Comparison of ENCODE assay signal across 8 mouse cellular contexts in the genomic region with DNA sequence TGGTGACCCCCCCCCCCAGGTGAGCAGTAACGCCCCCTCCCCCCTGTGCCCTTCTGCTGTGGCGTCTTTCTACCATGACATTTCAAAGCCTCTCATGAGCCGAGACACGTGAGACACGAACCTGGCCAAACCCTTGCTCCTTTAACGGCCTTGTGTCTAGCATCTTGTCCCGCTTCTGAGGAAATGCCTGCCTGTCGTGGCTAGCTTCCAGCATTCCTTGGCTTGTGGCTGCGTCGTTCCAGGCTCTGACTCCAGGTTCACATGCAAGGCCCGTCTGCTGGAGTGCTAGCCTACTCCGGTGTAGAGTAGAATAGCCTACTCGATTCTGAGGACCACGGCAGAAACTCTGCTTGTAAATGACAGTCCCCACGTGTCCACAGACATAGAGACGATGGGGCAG.
DNase-seq lines count a peak whose midpoint lies in the region; ATAC-seq and TF ChIP-seq lines count a peak whose summit lies in the region.

No protein-coding gene starts in this region.

- WGBS in neural tube, embryonic 11.5 days = 41% methylated on average over 16 of the region's 16 CpGs
- 27% methylated on average over 16 of the region's 16 CpGs for WGBS in heart, adult 2 months
- WGBS in limb, embryonic 10.5 days = 32% methylated on average over 16 of the region's 16 CpGs
- 54% methylated on average over 16 of the region's 16 CpGs for WGBS in intestine, embryonic 16.5 days

- no peak overlapping the region for H3K4me3 ChIP-seq in neural tube, embryonic 11.5 days (ENCODE audit: low read depth, low read length)
- no peak overlapping the region for H3K4me3 ChIP-seq in heart, adult 2 months
- no peak overlapping the region for H3K4me3 ChIP-seq in limb, embryonic 10.5 days
- H3K4me3 ChIP-seq in intestine, embryonic 16.5 days (ENCODE audit: low read length) = no peak overlapping the region

- no peak for TF ChIP-seq CTCF in brain, embryonic 14.5 days (IDR thresholded peaks at IDR 0.05; ENCODE audit: borderline replicate concordance, extremely low read depth, insufficient read depth, insufficient read length)
- no peak for TF ChIP-seq CTCF in heart, adult 2 months (IDR thresholded peaks at IDR 0.05)

- no peak overlapping the region for H3K27ac ChIP-seq in neural tube, embryonic 11.5 days (ENCODE audit: low read depth, low read length)
- H3K27ac ChIP-seq in heart, adult 2 months = no peak overlapping the region
- peak overlapping the region; percentile 1 for H3K27ac ChIP-seq in limb, embryonic 10.5 days
- H3K27ac ChIP-seq in intestine, embryonic 16.5 days (ENCODE audit: low read length) = no peak overlapping the region

- no peak overlapping the region for H3K9ac ChIP-seq in neural tube, embryonic 11.5 days (ENCODE audit: low read length)
- H3K9ac ChIP-seq in heart, adult 2 months (ENCODE audit: low read depth, low read length) = no peak overlapping the region
- H3K9ac ChIP-seq in intestine, embryonic 16.5 days (ENCODE audit: low read depth, low read length) = no peak overlapping the region

- H3K27me3 ChIP-seq in neural tube, embryonic 11.5 days (ENCODE audit: control insufficient read depth, insufficient read depth, low read length) = no peaks in the 10 kb centered on the region
- no peaks in the 10 kb centered on the region for H3K27me3 ChIP-seq in heart, adult 2 months (ENCODE audit: control insufficient read depth, insufficient read depth, low read length)
- H3K27me3 ChIP-seq in limb, embryonic 10.5 days (ENCODE audit: low read depth, poor library complexity, severe bottlenecking) = peaks cover 30% of the 10 kb centered on the region
- no peaks in the 10 kb centered on the region; the same call in 1 of the 2 replicates for H3K27me3 ChIP-seq in intestine, embryonic 16.5 days (replicated peaks; ENCODE audit: control insufficient read depth, insufficient read depth, low read length)

- H3K79me2 ChIP-seq in heart, adult 2 months (replicated peaks; ENCODE audit: control insufficient read depth, insufficient read depth, low read length) = no peaks in the 10 kb centered on the region

- H3K36me3 ChIP-seq in neural tube, embryonic 11.5 days (ENCODE audit: control insufficient read depth, insufficient read depth, low read length) = no peaks in the 10 kb centered on the region
- no peaks in the 10 kb centered on the region for H3K36me3 ChIP-seq in heart, adult 2 months (ENCODE audit: control insufficient read depth, insufficient read depth, low read length)
- H3K36me3 ChIP-seq in limb, embryonic 10.5 days = no peaks in the 10 kb centered on the region
- H3K36me3 ChIP-seq in intestine, embryonic 16.5 days (ENCODE audit: control insufficient read depth, insufficient read depth, low read length) = no peaks in the 10 kb centered on the region

- H3K4me1 ChIP-seq in neural tube, embryonic 11.5 days (ENCODE audit: control insufficient read depth, insufficient read depth, low read length) = peaks cover 94% of the 10 kb centered on the region
- peaks cover 13% of the 10 kb centered on the region for H3K4me1 ChIP-seq in heart, adult 2 months (ENCODE audit: control insufficient read depth, insufficient read depth, low read length)
- H3K4me1 ChIP-seq in limb, embryonic 10.5 days = peaks cover 100% of the 10 kb centered on the region
- peaks cover 59% of the 10 kb centered on the region for H3K4me1 ChIP-seq in intestine, embryonic 16.5 days (ENCODE audit: control insufficient read depth, insufficient read depth, low read length)

- peak; percentile 15 for DNase-seq in neural tube, embryonic 11.5 days (ENCODE audit: low spot score)
- no peak for DNase-seq in neural tube, embryonic 10.5 days (ENCODE audit: extremely low spot score, low spot score)
- peak; percentile 86 for DNase-seq in brain, embryonic 14.5 days (ENCODE audit: low read depth)
- peak; percentile 63 to 76 for DNase-seq in heart, adult 2 months
- DNase-seq in limb, embryonic 10.5 days (ENCODE audit: low spot score) = no peak
- no peak for DNase-seq in frontal cortex, postnatal 36 days (ENCODE audit: low spot score in 2 of 2)

- 0 out of 2 replicates have a peak, but pooled peaks have one; percentile 52 for TF ChIP-seq EP300 in heart, adult 2 months (IDR thresholded peaks at IDR 0.05; ENCODE audit: insufficient read depth, low read depth, low read length)

- no peak for TF ChIP-seq POLR2A in brain, embryonic 14.5 days (IDR thresholded peaks at IDR 0.05; ENCODE audit: borderline replicate concordance, extremely low read depth, insufficient read depth, insufficient read length, poor library complexity, severe bottlenecking)
- no peak for TF ChIP-seq POLR2A in heart, adult 2 months (IDR thresholded peaks at IDR 0.05; ENCODE audit: insufficient read depth, low read depth, low read length)

- intact Hi-C loops in heart, adult 2 months (cut with DNase I) = no loop called here

- no peak overlapping the region for H3K4me2 ChIP-seq in neural tube, embryonic 11.5 days (ENCODE audit: low read depth)
- H3K4me2 ChIP-seq in intestine, embryonic 16.5 days (ENCODE audit: low read depth, low read length) = no peak overlapping the region

- H3K9me3 ChIP-seq in neural tube, embryonic 11.5 days (ENCODE audit: control insufficient read depth, low read length) = no peaks in the 10 kb centered on the region
- H3K9me3 ChIP-seq in limb, embryonic 10.5 days (replicated peaks) = no peaks in the 10 kb centered on the region
- H3K9me3 ChIP-seq in intestine, embryonic 16.5 days (ENCODE audit: control insufficient read depth, low read length) = no peaks in the 10 kb centered on the region

- ATAC-seq in neural tube, embryonic 11.5 days (ENCODE audit: insufficient read depth, low FRiP score, low TSS enrichment) = no peak
- no peak for ATAC-seq in intestine, embryonic 16.5 days
- ATAC-seq in CD4-positive, CD25-positive, alpha-beta regulatory T cell, adult 4 months = no peak

Comparison
In these comparisons a context has a peak if more than half of its experiments do, and no peak if none do; other contexts are left out.
1. DNase-seq: peak in neural tube, embryonic 11.5 days (single experiment), brain, embryonic 14.5 days (single experiment) and heart, adult 2 months (2 of 2); none in neural tube, embryonic 10.5 days (single experiment), limb, embryonic 10.5 days (single experiment) and frontal cortex, postnatal 36 days (0 of 2).